Mouse (Mus musculus) layer of hippocampus, adult 9-11 months (tissue): ENCODE data around the gene A630095E13Rik.
"Not testable (repeated sequence)": the region's sequence is repeated elsewhere in the genome, so short reads cannot be mapped to it uniquely, and the experiment has no call there.

ENCODE experiments used
- DNase-seq: peaks from one replicate; pipeline ENCODE4 v3.0.0; 2022

Gene A630095E13Rik

DNA sequence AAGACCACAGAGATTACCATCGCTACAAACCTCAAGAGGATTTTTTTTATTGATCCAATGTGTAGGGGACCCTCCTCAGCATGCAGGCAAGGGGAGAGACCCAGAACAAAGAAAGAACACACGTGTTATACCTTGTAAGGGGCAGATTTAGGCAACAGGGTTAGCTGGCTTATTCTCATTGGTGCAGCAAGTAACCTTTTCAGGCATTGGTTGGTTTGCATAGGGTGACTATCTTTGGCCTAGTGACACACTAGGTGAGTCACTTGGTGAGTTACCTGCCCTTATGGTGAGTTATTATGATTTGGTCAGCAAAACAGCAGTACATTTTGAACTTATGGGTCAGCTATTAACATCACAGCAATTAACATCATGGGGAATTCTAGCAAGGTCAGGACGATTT, at the start of gene A630095E13Rik:
Gene A630095E13Rik (minus strand): TSS at position 101 of the 400 bp plus-strand sequence.
- not testable (repeated sequence) for DNase-seq

GRCm38 (mm10) chr9:36692920-36693319, 49.7 kb upstream of the A630095E13Rik start, which contains the start of gene Acrv1:
Acrv1 (plus strand) TSS chr9:36693220.
- no peak for DNase-seq

DNA sequence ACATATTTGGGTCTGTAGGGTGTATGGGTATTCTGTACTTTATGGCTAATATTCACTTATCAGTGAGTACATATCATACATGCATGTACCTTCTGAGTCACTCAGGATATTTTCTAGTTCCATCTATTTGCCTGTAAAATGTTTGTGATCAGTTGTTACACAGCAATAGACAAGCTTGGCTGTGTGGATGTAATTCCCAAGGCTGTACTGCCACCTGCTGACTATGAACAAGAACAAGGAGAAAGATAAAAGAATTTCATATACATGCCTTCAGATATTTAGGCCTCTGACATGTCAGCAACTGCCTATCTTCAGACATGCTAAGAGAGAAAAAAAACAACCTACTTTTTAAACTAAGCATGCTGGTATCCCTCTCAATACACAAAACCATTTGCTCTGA, 44.2 kb upstream of the A630095E13Rik start:
- no peak for DNase-seq

DNA sequence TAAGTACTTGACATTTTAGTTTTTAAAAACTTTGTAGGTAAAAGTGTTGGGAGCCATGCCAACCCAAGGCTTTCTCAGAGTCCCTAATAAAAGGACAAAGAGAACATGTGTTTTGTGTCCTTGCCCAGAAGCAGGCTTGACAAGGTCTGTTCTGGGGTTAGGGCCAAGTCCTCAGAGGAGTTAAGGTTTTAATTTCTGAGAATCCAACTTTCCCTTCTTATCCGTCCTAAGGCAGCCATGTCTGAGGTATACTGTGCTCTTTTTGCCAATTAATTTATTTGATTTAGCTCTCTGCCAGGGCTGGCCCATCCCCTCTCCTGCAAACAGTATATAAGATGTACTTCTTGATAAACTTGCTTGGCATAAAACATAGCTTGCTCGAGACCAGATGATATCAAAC, 38.2 kb upstream of the A630095E13Rik start:
- no peak for DNase-seq
